Mouse (Mus musculus): ENCODE results near the gene Psmd5. TPM values are rescaled to one million over a fixed set of nuclear protein-coding genes. Genes with fewer than 3 reads are reported as not detected.

Gene Psmd5
- polyA plus RNA-seq (2012; rRNA removed): 8.3 and 8.9 TPM in 2 replicates

GRCm38 (mm10) chr2:34874816-34875345 lies at the start of gene Psmd5:
Psmd5 (minus strand) TSS chr2:34874968.

GRCm38 (mm10) chr2:34913218-34914068 lies 38.7 kb upstream of the Psmd5 start, which contains the start of gene Phf19:
Phf19 (minus strand) TSS chr2:34914026.

GRCm38 (mm10) chr2:34874271-34874670 lies 497 bp downstream of the Psmd5 start, which contains the start of gene Cutal:
Cutal (plus strand) TSS chr2:34874396.

DNA sequence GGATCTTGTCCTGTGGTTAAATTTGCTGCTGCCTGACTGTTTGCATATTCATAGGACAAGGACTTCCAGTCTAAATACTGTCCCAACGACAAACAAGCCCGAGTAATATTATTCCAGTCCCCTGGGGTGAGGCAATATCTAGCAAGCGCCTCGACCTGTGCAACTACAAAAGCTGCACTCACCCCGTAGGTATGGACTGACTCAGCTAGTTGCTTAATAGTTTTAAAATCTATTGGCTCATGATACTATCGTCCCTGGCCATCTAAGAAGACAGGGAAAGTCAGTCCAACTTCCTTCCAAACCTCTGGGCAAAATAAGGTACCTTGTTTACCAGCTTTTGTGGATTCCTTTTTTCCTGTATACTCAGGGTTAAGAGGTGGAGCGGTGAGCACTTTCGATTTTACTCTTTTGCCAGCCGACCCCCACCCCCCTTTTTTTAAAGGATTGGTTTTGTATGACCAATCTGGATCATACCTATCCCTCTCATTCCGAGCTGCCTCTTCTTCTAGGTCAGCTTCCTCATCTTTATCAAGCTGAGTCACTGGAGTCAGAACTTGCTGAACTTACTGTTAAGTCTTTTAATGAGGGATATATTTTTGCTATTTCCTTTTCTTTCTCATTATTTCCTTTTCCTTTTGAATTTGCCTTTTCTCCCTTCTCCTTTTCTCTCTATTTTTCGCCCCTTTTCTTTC lies 41.9 kb downstream of the Psmd5 start, which contains the start of gene Gm34653:
Gene Gm34653, plus strand, starts transcription at position 242 of the 692 bp plus-strand sequence.

GRCm38 (mm10) chr2:34825827-34826459 lies 48.8 kb downstream of the Psmd5 start, which contains the start of gene Fbxw2:
Fbxw2 (minus strand) TSS chr2:34826311.

Other genes starting within 250 kb of the Psmd5 start
- 11.5 and 13.7 TPM in 2 replicates for gene Gapvd1, start 119.7 kb downstream of the Psmd5 start, polyA plus RNA-seq (2012; rRNA removed)
- 915 and 955 TPM in 2 replicates for gene Hspa5, start 103.0 kb downstream of the Psmd5 start, polyA plus RNA-seq (2012; rRNA removed)
- 30.6 and 31.0 TPM in 2 replicates for gene Rabepk, start 75.1 kb downstream of the Psmd5 start, polyA plus RNA-seq (2012; rRNA removed)
- gene Fbxw2, start 48.7 kb downstream of the Psmd5 start, polyA plus RNA-seq (2012; rRNA removed): 27.4 and 29.3 TPM in 2 replicates
- gene Gm34653, start 42.0 kb downstream of the Psmd5 start, polyA plus RNA-seq (2012; rRNA removed): not detected in 2 replicates
- 352 and 512 TPM in 2 replicates for gene Cutal, start 572 bp downstream of the Psmd5 start, polyA plus RNA-seq (2012; rRNA removed)
- 2.3 and 2.6 TPM in 2 replicates for gene Phf19, start 39.1 kb upstream of the Psmd5 start, polyA plus RNA-seq (2012; rRNA removed)
- 23.0 and 23.6 TPM in 2 replicates for gene Traf1, start 86.8 kb upstream of the Psmd5 start, polyA plus RNA-seq (2012; rRNA removed)
- 0.42 and 0.43 TPM in 2 replicates for gene Hc, start 186.5 kb upstream of the Psmd5 start, polyA plus RNA-seq (2012; rRNA removed)
- 0.26 TPM in 1 of 2 replicates, not detected in the other for gene AI182371, start 226.6 kb upstream of the Psmd5 start, polyA plus RNA-seq (2012; rRNA removed)
- gene Cntrl, start 234.5 kb upstream of the Psmd5 start, polyA plus RNA-seq (2012; rRNA removed): 8.0 and 10.0 TPM in 2 replicates

Measured in colon, adult 2 months (tissue).